Mouse (Mus musculus) right cerebral cortex, postnatal 25 days (tissue): ENCODE results near the gene 4921501E09Rik.
"Not testable (repeated sequence)": the region's sequence is repeated elsewhere in the genome, so short reads cannot be mapped to it uniquely, and the experiment has no call there.

Experiments
- DNase-seq: peaks from one replicate; pipeline ENCODE4 v3.0.0; 2022

4921501E09Rik gene

DNA sequence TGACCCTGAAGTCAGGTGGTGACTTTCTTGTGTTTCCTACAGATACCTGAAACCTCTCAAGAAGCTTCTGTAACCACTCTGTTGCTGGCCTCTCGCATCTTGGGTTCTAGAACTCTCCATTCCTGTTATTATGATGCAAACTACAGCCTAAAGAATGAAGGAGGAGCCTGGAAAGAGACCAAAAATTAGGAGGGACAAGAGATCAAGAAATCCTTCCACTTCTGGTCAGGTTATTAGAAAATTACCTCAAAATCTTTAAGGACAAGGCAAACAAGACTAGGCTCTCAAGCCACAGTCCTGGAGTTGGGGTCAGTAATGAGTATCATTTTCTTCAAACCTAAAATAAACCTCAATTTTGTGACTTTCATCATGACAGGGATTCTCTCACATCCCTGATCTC, at the start of gene 4921501E09Rik:
Gene 4921501E09Rik, minus strand, starts transcription at position 101 of the 400 bp plus-strand sequence.
- DNase-seq = no peak

DNA sequence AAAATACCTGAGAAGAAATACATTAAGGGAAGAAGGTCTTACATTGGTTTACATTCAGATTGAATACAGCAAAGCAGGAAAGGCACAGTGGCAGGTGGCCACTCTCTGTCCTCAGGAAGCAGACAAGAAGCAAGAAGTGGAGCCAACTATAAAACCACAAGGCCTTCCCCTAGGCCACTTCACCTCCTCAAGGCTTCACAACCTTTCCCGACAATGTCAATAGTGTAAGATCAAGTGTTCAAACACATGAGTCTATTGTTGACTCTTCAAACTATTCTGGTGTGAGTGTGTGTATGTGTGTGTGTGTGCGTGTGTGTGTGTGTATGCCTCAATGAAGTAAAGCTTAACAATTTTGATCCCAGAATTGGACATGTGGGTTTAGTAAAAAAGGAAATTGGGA, 29.5 kb upstream of the 4921501E09Rik start:
- no peak for DNase-seq

DNA sequence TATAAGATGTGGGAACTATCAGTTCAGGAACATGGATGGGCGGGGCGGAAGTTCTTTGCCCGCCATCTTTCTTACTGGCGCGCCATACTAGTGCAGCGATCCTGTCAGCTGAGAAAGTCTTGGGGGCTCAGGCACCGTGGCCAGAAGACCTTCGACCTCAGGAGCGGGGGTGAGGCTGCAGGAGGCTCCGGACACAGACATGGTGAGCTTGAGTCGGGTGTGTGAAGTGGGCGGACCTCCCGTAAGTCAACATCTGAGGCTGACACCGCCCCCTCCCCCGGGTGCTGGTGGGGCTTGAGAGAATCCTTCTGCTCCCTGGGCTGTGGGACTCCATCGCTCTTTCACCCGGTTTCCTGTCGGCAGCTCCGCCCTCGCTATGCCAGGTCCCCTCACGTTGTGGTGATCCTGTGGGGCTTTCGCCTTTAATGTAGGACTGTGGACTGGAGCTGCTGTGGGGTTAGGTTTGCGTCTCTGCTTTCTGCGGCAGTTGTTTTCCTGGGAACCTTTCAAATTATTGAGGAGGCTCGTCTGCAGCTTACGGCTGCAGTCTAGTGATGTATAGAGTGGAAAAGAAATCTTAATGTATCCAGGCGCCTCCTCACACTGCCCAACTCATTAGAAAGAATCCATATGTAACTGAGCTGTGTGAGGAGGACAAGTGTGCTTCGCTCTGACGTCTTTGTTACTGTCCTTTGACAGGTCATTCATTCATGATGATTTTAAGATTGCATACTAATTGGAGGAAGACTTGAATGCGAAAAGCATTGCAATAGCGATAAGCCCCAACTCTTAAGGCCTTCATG, 24.7 kb upstream of the 4921501E09Rik start:
- DNase-seq = peak; percentile 86

DNA sequence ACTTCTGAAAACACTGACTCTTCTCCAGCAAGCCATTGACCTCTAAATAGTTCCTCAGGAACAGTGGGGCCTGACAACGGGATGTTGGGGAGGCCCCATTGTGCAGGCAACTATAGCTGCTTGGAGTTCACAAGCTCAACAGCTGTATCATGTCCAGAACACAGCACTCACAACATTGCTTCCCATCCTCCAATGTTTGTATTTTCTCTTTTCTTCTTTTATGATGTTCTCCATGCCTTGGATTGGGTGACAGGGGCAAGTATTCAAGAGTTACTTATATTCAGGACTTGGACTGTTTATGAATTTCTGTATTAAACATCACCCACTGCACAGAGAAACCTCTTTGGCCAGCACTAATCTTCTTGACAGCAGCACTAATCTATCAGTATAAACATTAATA, 23.8 kb upstream of the 4921501E09Rik start:
- no peak for DNase-seq

DNA sequence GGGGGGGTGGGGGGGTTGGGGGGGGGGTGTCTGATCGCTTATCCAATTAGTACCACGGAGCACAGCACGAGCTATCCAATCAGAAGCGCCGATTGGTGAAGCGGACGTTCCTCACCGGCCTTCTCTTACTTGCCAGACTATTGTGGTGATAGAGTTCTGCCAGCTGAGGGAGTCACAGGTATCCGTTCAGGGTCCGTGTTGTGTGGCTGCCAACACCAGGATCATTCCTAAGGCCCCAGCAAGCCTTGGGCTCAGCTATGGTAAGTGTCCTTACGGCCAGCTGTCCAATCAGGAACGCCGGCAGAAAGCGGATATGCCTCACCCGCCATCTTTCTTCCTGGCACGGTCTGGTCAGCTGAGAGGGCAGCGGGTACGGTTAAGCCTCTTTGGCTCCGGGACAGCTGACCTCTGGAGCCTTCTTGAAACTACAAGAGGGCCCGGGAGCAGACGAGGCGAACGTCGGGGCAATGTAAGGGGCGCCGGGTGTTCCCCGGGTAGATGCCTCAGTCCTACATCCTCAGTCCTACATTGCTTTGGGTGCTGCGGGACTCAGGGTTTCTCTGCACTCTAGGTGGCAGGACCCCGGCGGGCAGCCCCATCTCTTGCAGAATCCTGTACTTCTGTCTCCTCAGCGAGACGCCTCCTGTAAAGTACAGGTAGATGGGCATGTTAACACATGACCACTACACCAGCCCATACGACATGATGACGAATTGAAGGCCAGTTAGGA, 21.5 kb upstream of the 4921501E09Rik start, which contains the start of gene Zfp563:
Gene Zfp563, plus strand, starts transcription at position 91 of the 730 bp plus-strand sequence.
- DNase-seq = peak; percentile 93

DNA sequence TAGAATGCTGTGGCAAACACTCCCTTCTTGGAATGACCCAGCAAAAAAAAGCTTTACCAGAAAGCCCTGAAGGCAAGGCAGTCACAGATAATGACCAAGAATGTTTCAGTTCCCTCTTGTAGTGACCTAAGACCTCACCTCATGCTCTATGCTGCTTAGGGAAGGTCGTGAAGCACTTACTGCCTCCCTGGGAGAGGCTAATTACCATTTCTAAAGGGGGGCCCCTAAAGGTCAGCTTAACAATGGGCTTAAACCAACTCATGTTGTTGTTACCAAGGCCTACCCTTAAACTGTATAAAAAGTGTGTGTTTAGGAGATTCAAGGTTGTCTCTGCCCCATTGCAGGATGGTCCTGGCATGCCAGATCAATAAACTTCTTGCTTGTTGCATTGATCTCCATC, 4.9 kb downstream of the 4921501E09Rik start:
- DNase-seq = no peak

DNA sequence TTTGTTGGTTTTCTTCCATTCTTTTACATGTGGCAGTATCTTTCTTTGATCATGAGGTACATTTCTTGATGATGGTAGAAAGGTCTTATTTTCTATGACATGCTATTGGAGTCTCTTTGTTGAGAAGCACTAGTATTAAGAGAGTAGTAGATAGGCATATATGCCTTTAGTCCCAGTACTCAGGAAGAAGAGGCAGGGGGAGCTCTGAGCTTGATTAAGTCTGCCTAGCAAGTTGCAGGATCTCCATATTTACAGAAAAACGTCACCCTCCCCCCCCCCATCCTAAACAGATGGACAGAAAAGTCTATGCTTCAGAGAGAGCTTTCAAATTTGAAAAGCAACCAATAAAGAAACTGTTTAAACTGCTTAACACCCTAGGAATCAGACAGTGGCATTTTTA, 9.1 kb downstream of the 4921501E09Rik start:
- DNase-seq = no peak

DNA sequence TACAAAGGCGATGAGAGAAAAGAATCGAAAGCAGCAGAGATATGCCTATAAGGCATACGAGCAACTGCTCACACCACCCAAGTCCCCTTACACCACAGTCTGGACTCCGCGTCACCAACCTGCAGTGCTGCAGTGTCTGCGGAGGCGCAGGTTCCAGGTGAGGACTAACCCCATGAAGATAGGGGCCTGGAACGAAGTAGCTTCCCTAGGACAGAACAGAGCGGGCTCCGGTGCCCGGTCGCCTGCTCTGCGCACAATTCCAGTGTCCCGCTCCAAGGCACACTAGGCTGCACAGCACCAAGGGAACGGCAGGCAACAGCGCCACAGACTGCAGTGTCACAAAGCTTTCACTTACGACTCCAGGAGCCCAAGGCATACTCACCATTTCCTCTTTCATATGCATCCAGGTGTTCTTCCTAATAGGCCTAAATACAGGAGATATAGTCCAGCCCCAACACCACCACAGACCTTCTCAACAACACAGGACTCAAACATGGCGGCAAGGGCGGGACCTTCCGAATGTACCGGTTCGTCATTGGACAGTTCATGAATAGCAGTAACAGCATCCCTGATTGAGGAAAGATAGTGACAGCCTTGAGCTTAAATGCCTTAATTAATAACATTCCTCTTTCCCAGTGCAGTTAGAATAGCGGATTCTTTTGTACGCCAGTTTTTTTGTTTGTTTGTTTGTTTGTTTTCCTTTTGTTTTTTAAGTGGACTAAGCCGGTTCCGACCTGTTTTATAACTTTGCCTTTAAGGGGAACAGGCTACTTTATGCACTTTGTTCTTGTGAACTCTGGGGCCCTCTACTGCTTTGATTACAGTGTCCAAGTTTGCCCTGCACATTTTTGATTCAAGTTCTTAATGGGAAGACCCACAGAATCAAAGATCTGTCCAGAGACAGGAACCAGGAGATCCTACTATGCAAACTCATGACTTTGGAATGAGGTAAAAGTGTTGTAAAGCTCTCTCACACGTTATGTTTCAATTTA, 34.7 kb downstream of the 4921501E09Rik start, which contains the start of gene Zfp763:
Gene Zfp763, minus strand, starts transcription at position 503 of the 992 bp plus-strand sequence.
- peak; percentile 80 for DNase-seq

DNA sequence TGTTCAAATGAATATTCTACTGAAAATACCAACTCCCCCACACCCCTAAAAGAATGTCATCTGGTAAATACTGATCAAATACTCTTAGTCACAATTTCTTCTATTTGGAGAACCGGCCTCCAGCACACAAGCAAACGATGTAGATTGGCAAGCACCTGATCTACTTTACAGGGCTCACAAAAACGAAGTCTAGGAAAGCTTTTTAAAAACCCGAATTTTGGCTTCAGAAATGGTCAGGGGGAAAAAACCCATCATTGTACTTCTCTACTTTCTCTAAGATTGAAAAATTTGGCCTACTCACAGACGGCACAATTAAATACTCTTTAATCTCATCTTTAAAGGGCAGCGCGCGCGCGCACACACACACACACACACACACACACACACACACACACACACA, 35.5 kb downstream of the 4921501E09Rik start:
- no peak for DNase-seq

DNA sequence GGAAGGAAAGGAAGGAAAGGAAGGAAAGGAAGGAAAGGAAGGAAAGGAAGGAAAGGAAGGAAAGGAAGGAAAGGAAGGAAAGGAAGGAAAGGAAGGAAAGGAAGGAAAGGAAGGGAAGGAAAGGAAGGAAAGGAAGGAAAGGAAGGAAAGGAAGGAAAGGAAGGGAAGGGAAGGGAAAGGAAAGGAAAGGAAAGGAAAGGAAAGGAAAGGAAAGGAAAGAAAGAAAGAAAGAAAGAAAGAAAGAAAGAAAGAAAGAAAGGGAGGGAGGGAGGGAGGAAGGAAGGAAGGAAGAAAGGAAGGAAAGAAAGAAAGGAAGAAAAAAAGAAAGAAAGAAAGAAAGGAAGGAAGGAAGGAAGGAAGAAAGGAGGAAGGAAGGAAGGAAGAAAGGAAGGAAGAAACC, 47.4 kb downstream of the 4921501E09Rik start:
- DNase-seq = not testable (repeated sequence)
